Mouse (Mus musculus): ENCODE data around the gene Gm28102. TPM values are rescaled to one million over a fixed set of nuclear protein-coding genes. Genes with fewer than 3 reads are reported as not detected.
"Not testable (repeated sequence)": the region's sequence is repeated elsewhere in the genome, so short reads cannot be mapped to it uniquely, and the experiment has no call there.

Gene Gm28102
- total RNA-seq (2021): not detected
- long read RNA-seq, experiment 1: 0 reads
- long read RNA-seq, experiment 2: 0 reads

GRCm38 (mm10) chrY:88053015-88053414 is at the start of gene Gm28102:
Gene Gm28102, plus strand, starts transcription at chrY:88053315.
- not testable (repeated sequence) for DNase-seq

All from gastrocnemius, postnatal 10 days (tissue).